Mouse (Mus musculus) stomach, postnatal 0 days (tissue): ENCODE data around the gene Samd4.

Experiments
- CTCF ChIP-seq: IDR thresholded peaks from 2 replicates; pipeline ENCODE4 v1.5.1; 2016; ENCODE audit warnings: antibody characterized with exemption, low read depth, mild to moderate bottlenecking, moderate library complexity
- EP300 ChIP-seq: optimal IDR thresholded peaks from 2 replicates; pipeline ENCODE3; 2016; ENCODE audit warnings: antibody characterized with exemption

- TF ChIP-seq CTCF (no peak), EP300 (no peak)
Observed at GRCm38 (mm10) chr14:47105755-47106154, 223.1 kb downstream of the Samd4 start.
